Mouse (Mus musculus) megakaryocyte, embryonic 14.5 days (primary cell): ENCODE results near the gene Adamtsl1.

Experiments used
- FLI1 ChIP-seq: IDR thresholded peaks from 2 replicates; pipeline ENCODE4 v1.6.1; 2012; ENCODE audit warnings: low read length, inconsistent platforms, mixed read lengths
- GATA1 ChIP-seq: IDR thresholded peaks from 3 replicates; pipeline ENCODE4 v1.6.1; 2012; ENCODE audit warnings: mixed read lengths, low read length, inconsistent platforms, borderline replicate concordance

DNA sequence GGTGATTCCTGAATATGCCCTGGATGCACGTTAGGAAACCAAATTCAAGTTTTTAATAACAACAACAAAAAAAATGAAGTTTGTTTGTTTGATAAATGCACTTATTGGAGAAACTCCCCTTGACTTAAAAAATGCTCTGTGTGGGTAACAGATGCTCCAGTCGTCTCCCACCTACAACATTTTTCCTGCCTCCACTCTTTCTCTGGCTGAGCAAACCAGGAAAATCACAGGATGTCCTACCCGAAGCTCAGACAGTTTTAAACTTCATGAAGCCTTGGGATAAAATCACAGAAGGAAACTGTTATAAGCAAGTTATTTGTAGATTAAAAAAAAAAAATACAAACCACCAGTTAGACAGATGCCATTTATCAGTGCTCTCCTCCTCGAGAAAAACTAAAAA lies 788.1 kb downstream of the Adamtsl1 start:
- TF ChIP-seq GATA1 (no peak), FLI1 (no peak)
